Mouse (Mus musculus) limb, embryonic 15.5 days (tissue): ENCODE data around the gene Aaed1. TPM values are rescaled to one million over a fixed set of nuclear protein-coding genes. Genes with fewer than 3 reads are reported as not detected.

Experiments used
- ATAC-seq: fragments of 200-750 bp; cut with Nextera tagmentation; 2 replicates; pipeline ENCODE4 v1.8.0; 2017; ENCODE audit warnings: low read depth, moderate TSS enrichment; ENCODE audit not compliant: insufficient number of reproducible peaks, low FRiP score, low TSS enrichment
- H3K27ac ChIP-seq: fragments of 300-500 bp; sonication (generic); 2 replicates; pipeline ENCODE4 v1.5.1; 2015; ENCODE audit warnings: moderate library complexity, mild to moderate bottlenecking, inconsistent platforms
- H3K27me3 ChIP-seq: fragments of 300-500 bp; sonication (generic); 2 replicates; pipeline ENCODE4 v1.6.1; 2015; ENCODE audit warnings: inconsistent platforms
- H3K36me3 ChIP-seq: fragments of 300-500 bp; sonication (generic); 2 replicates; pipeline ENCODE4 v1.6.1; 2015; ENCODE audit warnings: inconsistent platforms
- H3K4me1 ChIP-seq: fragments of 300-500 bp; sonication (generic); 2 replicates; pipeline ENCODE4 v1.6.1; 2015; ENCODE audit warnings: inconsistent platforms
- H3K4me2 ChIP-seq: fragments of 300-500 bp; sonication (generic); 2 replicates; pipeline ENCODE4 v1.6.1; 2015; ENCODE audit warnings: mild to moderate bottlenecking, inconsistent platforms
- H3K4me3 ChIP-seq: fragments of 300-500 bp; sonication (generic); 2 replicates; pipeline ENCODE4 v1.5.1; 2015; ENCODE audit warnings: mild to moderate bottlenecking, inconsistent platforms
- H3K9ac ChIP-seq: fragments of 300-500 bp; sonication (generic); 2 replicates; pipeline ENCODE4 v1.6.1; 2015; ENCODE audit warnings: inconsistent platforms
- H3K9me3 ChIP-seq: fragments of 300-500 bp; sonication (generic); 2 replicates; pipeline ENCODE4 v1.6.1; 2016; ENCODE audit warnings: inconsistent platforms
- WGBS: fragments of 180-500 bp; shearing (Covaris S2); methylation state at CpG from one replicate; pipeline ENCODE4 v1.1.7; 2015; 5-methylcytosine and 5-hydroxymethylcytosine counted together
- polyA plus RNA-seq: library from polyadenylated mRNA; unstranded; fragments of >200 nt; fragmentation: Nextera tagmentation; extraction: Ambion mirVana; gene quantifications from 2 replicates; pipeline ENCODE4 v1.2.1, GENCODE M21; 2015

Aaed1 gene
- polyA plus RNA-seq, 1 experiment from 2014 or later: 44.8 TPM

DNA sequence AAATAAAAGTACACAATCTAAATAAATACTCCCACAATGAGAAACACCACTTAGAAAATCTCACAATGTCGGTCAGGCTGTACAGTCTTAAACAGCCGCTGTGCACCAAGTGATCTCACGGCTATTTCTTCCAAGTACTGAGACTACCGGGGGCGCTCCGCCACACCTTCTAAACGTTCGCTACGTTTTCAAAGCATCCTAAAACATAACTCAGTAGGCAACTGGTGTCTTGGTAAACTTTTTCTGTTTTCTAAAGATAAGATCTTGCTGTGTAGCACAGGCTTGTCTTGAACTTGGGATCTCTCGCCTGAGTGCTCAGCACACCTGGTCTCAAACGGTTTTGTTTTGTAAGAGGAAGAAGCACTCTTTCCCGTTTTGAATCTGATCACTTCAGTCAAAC lies 66.4 kb downstream of the Aaed1 start:
- Histone ChIP-seq H3K9me3 (no peaks in the 10 kb centered on the region), H3K9ac (no peak overlapping the region), H3K27me3 (no peaks in the 10 kb centered on the region), H3K4me3 (no peak overlapping the region), H3K27ac (no peak overlapping the region), H3K4me1 (no peaks in the 10 kb centered on the region), H3K36me3 (no peaks in the 10 kb centered on the region), H3K4me2 (no peak overlapping the region)
- 85% methylated on average over 12 of the region's 12 CpGs for WGBS
- no peak for ATAC-seq

DNA sequence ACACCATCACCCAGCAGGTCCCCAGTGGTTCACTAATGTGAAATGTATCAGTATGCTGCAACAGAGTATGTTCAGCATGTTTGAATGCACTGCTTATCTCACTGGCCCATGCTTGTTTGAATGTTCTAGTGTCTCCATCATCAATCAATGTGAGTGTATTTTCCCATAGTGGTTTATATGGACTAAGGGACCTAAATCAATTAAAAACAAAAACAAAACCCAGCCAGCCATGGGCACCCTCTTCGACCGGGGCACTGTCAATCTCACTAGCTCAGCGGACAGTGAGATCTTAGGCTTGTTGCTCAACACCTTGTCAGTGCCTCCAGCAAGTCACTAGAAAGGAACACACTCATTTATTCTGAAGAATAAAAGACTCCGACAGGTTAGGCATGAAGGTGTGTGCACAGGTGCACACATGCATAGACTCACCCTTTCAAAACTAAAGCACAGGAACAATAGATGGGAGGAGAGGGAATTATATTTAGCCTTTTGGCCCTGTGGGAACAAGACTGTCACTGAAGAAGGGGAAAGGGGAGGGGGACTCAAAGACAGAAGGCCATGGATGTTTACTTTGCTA lies 67.7 kb downstream of the Aaed1 start:
- 89% methylated on average over 4 of the region's 4 CpGs for WGBS
- Histone ChIP-seq H3K36me3 (no peaks in the 10 kb centered on the region), H3K4me2 (no peak overlapping the region), H3K9me3 (no peaks in the 10 kb centered on the region), H3K27ac (no peak overlapping the region), H3K27me3 (no peaks in the 10 kb centered on the region), H3K4me3 (no peak overlapping the region), H3K9ac (no peak overlapping the region), H3K4me1 (no peaks in the 10 kb centered on the region)
- no peak for ATAC-seq

DNA sequence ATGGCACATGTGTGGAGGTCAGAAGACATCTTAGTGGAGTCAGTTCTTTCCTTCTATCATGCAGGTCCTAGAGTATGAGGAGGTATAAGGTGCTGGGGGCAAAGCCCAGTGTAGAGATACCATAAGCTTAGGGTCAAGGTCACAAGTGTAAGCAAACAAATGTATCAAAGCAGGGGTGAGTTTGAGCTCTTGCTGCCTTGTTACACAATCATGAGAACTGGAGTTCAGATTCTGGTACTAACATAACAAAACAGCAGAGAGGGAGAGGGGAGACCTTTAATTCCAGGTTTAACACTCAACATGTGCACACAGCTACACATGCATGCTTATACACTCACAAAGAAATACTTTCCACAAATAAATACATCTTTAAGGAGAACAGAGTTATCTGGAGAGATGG lies 69.8 kb downstream of the Aaed1 start:
- no peak overlapping the region for H3K4me3 ChIP-seq
- no peak overlapping the region for H3K27ac ChIP-seq
- H3K9ac ChIP-seq: no peak overlapping the region
- ATAC-seq: no peak
- no peaks in the 10 kb centered on the region for H3K27me3 ChIP-seq
- H3K4me2 ChIP-seq: no peak overlapping the region
- H3K9me3 ChIP-seq: no peaks in the 10 kb centered on the region
- H3K4me1 ChIP-seq: no peaks in the 10 kb centered on the region
- H3K36me3 ChIP-seq: no peaks in the 10 kb centered on the region

DNA sequence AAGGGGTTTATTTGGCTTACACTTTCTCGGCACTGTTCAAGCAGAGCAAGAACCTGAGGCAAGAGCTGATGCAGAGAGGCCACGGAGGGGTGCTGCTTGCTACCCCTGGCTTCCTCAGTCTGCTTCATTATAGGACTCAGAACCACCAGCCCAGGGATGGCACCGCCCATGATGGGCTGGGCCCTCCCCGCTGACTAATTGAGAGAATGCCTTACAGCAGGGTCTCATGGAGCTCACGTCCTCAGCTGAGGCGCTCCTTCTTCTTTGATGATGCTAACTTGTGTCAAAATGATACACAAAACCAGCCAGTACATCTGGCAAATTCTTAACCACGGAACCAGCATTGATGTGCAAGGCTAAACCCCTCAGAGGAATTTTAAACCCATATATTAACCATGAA lies 71.9 kb downstream of the Aaed1 start:
- no peak overlapping the region for H3K9ac ChIP-seq
- H3K4me1 ChIP-seq: peaks cover 3% of the 10 kb centered on the region; the same call in 1 of the 2 replicates
- H3K27ac ChIP-seq: no peak overlapping the region; the same call in 1 of the 2 replicates
- 67% methylated on average over 7 of the region's 7 CpGs for WGBS
- no peak for ATAC-seq
- no peaks in the 10 kb centered on the region for H3K27me3 ChIP-seq
- H3K4me2 ChIP-seq: no peak overlapping the region
- no peaks in the 10 kb centered on the region for H3K36me3 ChIP-seq
- no peaks in the 10 kb centered on the region for H3K9me3 ChIP-seq
- no peak overlapping the region for H3K4me3 ChIP-seq

DNA sequence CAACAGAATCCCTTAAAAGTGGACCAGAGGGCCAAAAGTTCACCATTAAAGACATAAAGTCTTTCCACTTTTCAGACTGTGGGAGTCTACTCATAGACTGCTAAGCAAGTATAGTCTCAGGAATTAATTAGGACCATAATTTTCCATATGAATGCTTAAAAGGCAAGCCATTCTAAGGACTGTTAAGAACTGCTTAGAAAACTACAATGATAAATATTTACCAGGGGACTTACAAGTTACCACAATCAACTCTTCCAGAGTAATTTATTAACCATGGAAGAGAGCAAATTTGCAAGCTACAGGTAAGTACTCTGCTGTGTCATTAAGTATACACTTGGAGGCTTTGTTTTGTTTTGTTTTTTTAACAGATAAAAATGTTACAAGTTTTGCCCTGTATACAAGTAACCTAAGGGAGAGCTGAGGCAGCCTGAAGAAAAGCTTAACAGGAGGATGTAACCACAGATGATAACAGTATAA lies 74.8 kb downstream of the Aaed1 start:
- Histone ChIP-seq H3K4me3 (no peak overlapping the region), H3K9me3 (no peaks in the 10 kb centered on the region), H3K9ac (no peak overlapping the region), H3K36me3 (no peaks in the 10 kb centered on the region), H3K27me3 (no peaks in the 10 kb centered on the region), H3K4me2 (no peak overlapping the region), H3K4me1 (peaks cover 9% of the 10 kb centered on the region; the same call in 1 of the 2 replicates), H3K27ac (no peak overlapping the region)
- ATAC-seq: no peak

DNA sequence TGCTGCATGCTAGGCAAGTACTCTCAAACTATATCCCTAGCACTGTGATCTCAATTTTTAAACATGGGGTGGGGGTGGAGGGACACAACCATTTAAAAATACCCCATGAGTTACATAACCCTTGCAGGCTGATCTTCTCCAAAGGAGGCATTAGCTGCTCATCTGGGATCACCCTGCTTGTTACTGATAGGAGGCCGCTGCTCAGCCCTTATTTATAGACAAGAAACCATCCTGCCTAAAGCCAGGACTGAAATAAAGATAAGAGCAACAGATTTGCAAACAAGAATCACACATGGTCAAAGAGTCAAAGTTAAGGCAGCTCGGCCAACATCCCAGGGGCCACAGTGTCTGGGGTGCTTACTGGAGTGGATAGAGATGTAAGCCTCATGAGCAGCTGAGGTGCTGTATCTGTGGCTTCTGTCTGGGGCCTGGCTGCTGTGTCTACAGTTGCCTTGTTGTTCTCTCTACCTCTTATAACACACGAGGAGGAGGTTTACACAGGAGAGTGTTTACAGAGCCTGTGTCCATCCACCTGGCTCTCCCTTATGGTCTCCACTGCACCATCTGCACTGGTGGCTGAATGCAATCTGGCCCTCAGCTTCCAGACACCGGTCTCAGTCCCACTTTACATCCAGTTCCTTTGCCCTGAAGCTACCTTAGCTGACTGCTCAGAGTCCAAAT lies 75.4 kb downstream of the Aaed1 start:
- no peak for ATAC-seq
- Histone ChIP-seq H3K27ac (no peak overlapping the region), H3K4me2 (no peak overlapping the region), H3K9me3 (no peaks in the 10 kb centered on the region), H3K9ac (no peak overlapping the region), H3K27me3 (no peaks in the 10 kb centered on the region), H3K4me3 (no peak overlapping the region), H3K36me3 (no peaks in the 10 kb centered on the region), H3K4me1 (peaks cover 9% of the 10 kb centered on the region; the same call in 1 of the 2 replicates)
- 51% methylated on average over 4 of the region's 4 CpGs for WGBS

DNA sequence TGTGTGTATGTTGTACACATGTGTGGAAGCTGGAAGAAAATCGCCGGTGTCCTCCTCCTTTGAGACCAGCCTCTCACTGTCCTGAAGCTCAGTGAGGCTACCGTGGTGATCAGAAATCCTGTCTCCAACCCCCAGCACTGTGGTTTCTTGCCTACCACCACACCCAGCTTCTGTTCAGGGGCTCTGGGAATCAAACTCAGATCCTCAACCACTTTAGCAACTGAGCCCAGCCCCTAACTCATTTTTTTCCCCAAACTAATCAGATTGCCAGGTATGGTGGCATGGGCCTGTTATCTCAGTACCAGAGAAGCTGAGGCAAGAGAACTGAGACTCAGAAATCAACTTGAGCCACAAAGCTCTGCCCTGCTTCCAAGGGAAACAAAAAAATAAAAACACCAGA lies 76.7 kb downstream of the Aaed1 start:
- no peak overlapping the region for H3K9ac ChIP-seq
- no peak for ATAC-seq
- 50% methylated on average over 3 of the region's 3 CpGs for WGBS
- H3K4me3 ChIP-seq: no peak overlapping the region
- H3K4me1 ChIP-seq: peaks cover 9% of the 10 kb centered on the region; the same call in 1 of the 2 replicates
- no peak overlapping the region for H3K27ac ChIP-seq
- H3K36me3 ChIP-seq: no peaks in the 10 kb centered on the region
- H3K27me3 ChIP-seq: no peaks in the 10 kb centered on the region
- H3K9me3 ChIP-seq: no peaks in the 10 kb centered on the region
- H3K4me2 ChIP-seq: no peak overlapping the region

DNA sequence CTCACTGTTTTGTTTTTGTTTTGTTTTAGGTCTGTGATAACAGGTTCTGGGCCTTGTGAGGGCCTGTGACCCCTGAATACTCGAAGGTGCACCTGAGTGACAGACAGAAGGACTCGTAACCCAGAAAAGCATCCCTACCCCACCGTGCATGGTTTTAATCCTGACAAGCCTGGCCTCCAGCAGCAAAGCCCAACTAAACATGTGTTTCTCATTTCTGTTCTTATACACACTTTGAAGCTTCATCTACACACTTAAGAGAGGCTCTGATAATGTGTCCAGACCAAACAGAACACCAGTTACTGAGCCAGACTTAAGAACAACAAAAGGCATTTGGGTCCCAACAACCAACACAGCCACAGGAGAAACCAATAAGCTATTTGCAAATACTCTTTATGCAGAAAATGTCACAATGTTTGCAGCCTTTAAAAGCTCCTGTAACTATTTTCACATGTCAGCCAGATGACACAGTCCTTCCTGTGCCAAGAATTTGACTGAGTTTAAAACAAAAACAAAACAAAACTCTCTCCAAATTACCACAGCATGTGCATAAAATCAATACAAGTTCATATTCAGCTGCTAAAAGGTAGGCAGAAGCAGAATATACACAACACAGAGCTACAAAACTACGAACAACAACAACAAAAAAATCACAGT lies 77.3 kb downstream of the Aaed1 start:
- no peak for ATAC-seq
- H3K9me3 ChIP-seq: no peaks in the 10 kb centered on the region
- H3K4me3 ChIP-seq: no peak overlapping the region
- no peak overlapping the region for H3K9ac ChIP-seq
- 35% methylated on average over 4 of the region's 4 CpGs for WGBS
- H3K27ac ChIP-seq: 0 out of 2 replicates have a peak overlapping the region, but pooled peaks have one; percentile 35
- H3K36me3 ChIP-seq: no peaks in the 10 kb centered on the region
- H3K27me3 ChIP-seq: no peaks in the 10 kb centered on the region
- H3K4me2 ChIP-seq: no peak overlapping the region
- H3K4me1 ChIP-seq: peaks cover 9% of the 10 kb centered on the region; the same call in 1 of the 2 replicates

DNA sequence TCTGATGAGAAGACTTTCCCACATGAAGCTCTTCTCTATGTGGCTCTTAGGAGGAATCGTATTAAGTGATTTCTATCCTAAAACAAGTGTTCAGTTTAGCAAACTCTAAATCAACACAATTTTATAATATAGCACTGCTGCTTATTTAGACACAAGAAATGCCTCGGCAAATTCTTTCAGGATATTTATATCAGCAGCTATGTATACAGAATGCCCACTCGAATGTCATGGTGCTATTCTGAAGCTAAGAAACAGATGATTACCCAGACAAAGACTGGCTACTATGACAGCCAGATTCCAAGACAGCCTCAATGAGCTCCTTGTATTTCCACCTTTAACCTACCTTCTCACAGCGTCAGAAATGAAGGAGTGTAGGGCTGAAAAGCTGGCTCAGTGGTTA lies 79.4 kb downstream of the Aaed1 start:
- Histone ChIP-seq H3K4me3 (no peak overlapping the region), H3K36me3 (no peaks in the 10 kb centered on the region), H3K9ac (no peak overlapping the region), H3K4me1 (peaks cover 9% of the 10 kb centered on the region; the same call in 1 of the 2 replicates), H3K27me3 (no peaks in the 10 kb centered on the region), H3K9me3 (no peaks in the 10 kb centered on the region), H3K27ac (no peak overlapping the region), H3K4me2 (no peak overlapping the region)
- ATAC-seq: no peak
- WGBS: 86% methylated on average over 4 of the region's 4 CpGs

DNA sequence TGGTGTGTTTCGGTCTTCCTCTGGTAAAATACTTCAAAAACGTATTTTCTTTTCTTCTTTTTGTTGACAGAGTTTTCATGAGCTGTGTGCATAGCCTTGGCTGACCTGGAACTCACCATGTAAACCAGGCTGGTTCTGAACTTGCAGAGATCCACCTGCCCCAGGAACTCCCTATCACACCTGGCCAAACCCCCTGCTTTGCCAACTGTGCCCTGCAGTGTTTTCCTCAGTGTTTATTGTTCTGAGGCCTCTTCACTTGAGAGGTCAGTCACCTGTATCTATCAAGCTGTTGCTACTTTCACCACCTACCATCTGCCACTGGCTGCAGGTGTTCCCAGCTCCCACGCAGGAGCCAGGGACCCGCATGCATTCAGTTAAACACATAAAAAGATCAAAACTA lies 85.8 kb downstream of the Aaed1 start:
- no peaks in the 10 kb centered on the region for H3K36me3 ChIP-seq
- WGBS: 86% methylated on average over 4 of the region's 4 CpGs
- H3K4me1 ChIP-seq: no peaks in the 10 kb centered on the region
- no peak overlapping the region for H3K9ac ChIP-seq
- H3K9me3 ChIP-seq: no peaks in the 10 kb centered on the region
- H3K27me3 ChIP-seq: no peaks in the 10 kb centered on the region
- H3K4me3 ChIP-seq: no peak overlapping the region
- H3K4me2 ChIP-seq: no peak overlapping the region
- H3K27ac ChIP-seq: no peak overlapping the region
- no peak for ATAC-seq

DNA sequence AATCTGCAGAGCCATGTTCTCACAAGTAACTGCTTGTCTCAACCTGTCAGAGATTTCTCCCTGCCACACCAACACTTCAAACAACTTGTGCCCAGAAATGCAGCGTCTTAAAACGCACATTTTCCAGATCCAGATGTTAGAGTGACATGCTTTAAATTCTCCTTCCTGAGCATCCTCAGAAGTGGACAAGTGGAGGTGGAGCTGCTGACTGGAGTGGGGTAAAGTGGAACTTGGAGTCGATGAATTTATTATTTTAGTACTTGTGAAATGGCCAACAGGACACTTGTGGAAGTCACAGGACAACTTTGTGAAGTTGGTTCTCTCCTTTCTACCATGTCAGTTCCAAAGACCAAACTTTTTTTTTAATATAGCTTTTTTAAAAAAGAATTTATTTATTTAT lies 86.8 kb downstream of the Aaed1 start:
- no peaks in the 10 kb centered on the region for H3K4me1 ChIP-seq
- no peak overlapping the region for H3K4me3 ChIP-seq
- H3K9ac ChIP-seq: no peak overlapping the region
- no peaks in the 10 kb centered on the region for H3K36me3 ChIP-seq
- ATAC-seq: no peak
- no peaks in the 10 kb centered on the region for H3K27me3 ChIP-seq
- H3K27ac ChIP-seq: no peak overlapping the region
- 45% methylated on average over 3 of the region's 3 CpGs for WGBS
- H3K4me2 ChIP-seq: no peak overlapping the region
- no peaks in the 10 kb centered on the region for H3K9me3 ChIP-seq
